Mouse (Mus musculus) hindbrain, postnatal 0 days (tissue): ENCODE measurements around the gene Ylpm1. TPM values are rescaled to one million over a fixed set of nuclear protein-coding genes. Genes with fewer than 3 reads are reported as not detected.

Source experiments
- ATAC-seq: fragments of 200-750 bp; cut with Nextera tagmentation; 2 replicates; pipeline ENCODE4 v1.8.0; 2017; ENCODE audit warnings: mild to moderate bottlenecking, moderate TSS enrichment, moderate library complexity
- DNase-seq: peaks from one replicate; pipeline ENCODE4 v3.0.0-alpha.2; 2015; ENCODE audit warnings: low spot score
- H3K27ac ChIP-seq: fragments of 300-500 bp; sonication (generic); 2 replicates; pipeline ENCODE4 v1.5.1; 2014; ENCODE audit warnings: mild to moderate bottlenecking
- H3K27me3 ChIP-seq: fragments of 300-500 bp; sonication (generic); 2 replicates; pipeline ENCODE4 v1.6.1; 2014; ENCODE audit warnings: low read length, mixed read lengths; ENCODE audit not compliant: insufficient read depth
- H3K36me3 ChIP-seq: fragments of 300-500 bp; sonication (generic); 2 replicates; pipeline ENCODE4 v1.6.1; 2014; ENCODE audit warnings: low read length, mixed read lengths; ENCODE audit not compliant: insufficient read depth
- H3K4me1 ChIP-seq: fragments of 300-500 bp; sonication (generic); 2 replicates; pipeline ENCODE4 v1.6.1; 2014; ENCODE audit warnings: antibody characterized with exemption, low read length, mixed read lengths; ENCODE audit not compliant: insufficient read depth
- H3K4me2 ChIP-seq: fragments of 300-500 bp; sonication (generic); 2 replicates; pipeline ENCODE4 v1.6.1; 2014; ENCODE audit warnings: low read depth, mild to moderate bottlenecking, low read length, moderate library complexity, mixed read lengths
- H3K4me3 ChIP-seq: fragments of 300-500 bp; sonication (generic); 2 replicates; pipeline ENCODE4 v1.5.1; 2014; ENCODE audit warnings: low read length
- H3K9ac ChIP-seq: fragments of 300-500 bp; sonication (generic); replicated peaks from 2 replicates; pipeline ENCODE4 v1.6.1; 2014; ENCODE audit warnings: mild to moderate bottlenecking, low read length, moderate library complexity, mixed read lengths
- H3K9me3 ChIP-seq: fragments of 300-500 bp; sonication (generic); 2 replicates; pipeline ENCODE4 v1.6.1; 2016; ENCODE audit warnings: low read length, mixed read lengths
- CTCF ChIP-seq: IDR thresholded peaks from 2 replicates; pipeline ENCODE4 v1.5.1; 2016; ENCODE audit warnings: antibody characterized with exemption, control low read depth, low read depth
- WGBS: fragments of 180-500 bp; shearing (Covaris S2); extraction: QIAGEN DNeasy Blood & Tissue Kit; methylation state at CpG from one replicate; pipeline ENCODE4 v1.1.7; 2014; 5-methylcytosine and 5-hydroxymethylcytosine counted together
- polyA plus RNA-seq: library from polyadenylated mRNA; unstranded; fragments of >200 nt; fragmentation: Nextera tagmentation; extraction: Ambion mirVana; gene quantifications from 2 replicates; pipeline ENCODE4 v1.2.1, GENCODE M21; 2015
- total RNA-seq: library from RNA; depleted of rRNA; stranded (reverse); fragments of >200 nt; gene quantifications from 2 replicates; pipeline ENCODE4 v1.2.3, GENCODE M21; 2014

Ylpm1 gene
- total and polyA plus RNA-seq, 2 experiments from 2014 or later = 23.5 to 35.8 TPM

DNA sequence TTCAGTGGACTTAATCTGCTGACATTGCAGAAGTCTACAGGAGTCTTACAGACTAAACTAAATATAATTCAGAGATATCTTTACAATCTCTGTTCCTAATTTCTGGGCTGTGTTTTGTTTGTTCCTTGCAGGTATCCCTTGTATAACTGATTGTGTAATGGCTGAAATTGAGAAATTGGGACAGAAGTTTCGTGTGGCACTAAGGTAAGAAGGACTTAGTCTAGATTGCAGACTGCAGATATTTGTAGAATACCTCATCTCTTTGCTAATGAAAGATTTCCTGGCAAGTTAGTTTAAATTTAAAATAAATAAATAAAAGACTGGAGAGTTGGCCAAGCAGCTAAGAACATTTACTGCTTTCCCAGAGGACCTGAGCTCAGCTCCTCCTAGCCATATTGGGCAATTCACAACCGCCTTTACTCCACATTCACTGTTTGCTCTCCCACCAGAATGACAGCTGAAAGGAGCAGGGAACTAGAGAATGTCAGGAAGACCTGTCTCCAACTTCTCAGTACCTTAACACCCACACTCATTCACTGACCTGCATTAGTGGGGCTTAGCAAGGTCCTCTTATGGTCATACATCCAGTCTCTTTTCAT lies 16.8 kb upstream of the Ylpm1 start:
- Histone ChIP-seq H3K4me3 (no peak overlapping the region), H3K4me1 (no peaks in the 10 kb centered on the region), H3K4me2 (no peak overlapping the region), H3K9ac (no peak overlapping the region), H3K36me3 (peaks cover 52% of the 10 kb centered on the region), H3K9me3 (no peaks in the 10 kb centered on the region), H3K27me3 (no peaks in the 10 kb centered on the region), H3K27ac (no peak overlapping the region)
- ATAC-seq = no peak
- TF ChIP-seq CTCF = no peak
- no peak for DNase-seq
- WGBS = 91% methylated on average over 2 of the region's 2 CpGs

DNA sequence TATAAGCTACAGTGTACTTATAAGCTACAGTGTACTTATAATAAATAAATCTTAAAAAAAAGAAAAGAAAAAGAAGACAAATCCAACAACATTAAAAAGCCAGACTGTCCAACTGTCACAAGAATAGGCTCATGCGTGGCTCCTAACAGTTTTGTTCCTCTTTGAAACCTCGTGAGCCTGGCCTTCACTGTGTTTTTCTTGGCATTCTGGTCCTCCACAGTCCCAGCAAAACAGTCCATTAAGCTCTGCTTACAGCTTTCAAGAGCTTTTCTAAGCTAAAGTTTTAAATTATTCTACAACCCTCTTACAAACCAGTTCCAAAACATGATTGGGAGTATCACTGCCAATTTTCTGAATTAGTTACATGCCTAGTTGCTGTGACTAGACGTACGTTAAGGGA lies 6.7 kb upstream of the Ylpm1 start:
- no peaks in the 10 kb centered on the region for H3K9me3 ChIP-seq
- no peak overlapping the region for H3K9ac ChIP-seq
- no peak overlapping the region for H3K4me2 ChIP-seq
- H3K27ac ChIP-seq = no peak overlapping the region
- no peak for TF ChIP-seq CTCF
- no peak for ATAC-seq
- WGBS = 68% methylated on average over 4 of the region's 4 CpGs
- no peak overlapping the region for H3K4me3 ChIP-seq
- H3K27me3 ChIP-seq = no peaks in the 10 kb centered on the region
- H3K36me3 ChIP-seq = peaks cover 2% of the 10 kb centered on the region; the same call in 1 of the 2 replicates
- no peak for DNase-seq
- no peaks in the 10 kb centered on the region for H3K4me1 ChIP-seq

DNA sequence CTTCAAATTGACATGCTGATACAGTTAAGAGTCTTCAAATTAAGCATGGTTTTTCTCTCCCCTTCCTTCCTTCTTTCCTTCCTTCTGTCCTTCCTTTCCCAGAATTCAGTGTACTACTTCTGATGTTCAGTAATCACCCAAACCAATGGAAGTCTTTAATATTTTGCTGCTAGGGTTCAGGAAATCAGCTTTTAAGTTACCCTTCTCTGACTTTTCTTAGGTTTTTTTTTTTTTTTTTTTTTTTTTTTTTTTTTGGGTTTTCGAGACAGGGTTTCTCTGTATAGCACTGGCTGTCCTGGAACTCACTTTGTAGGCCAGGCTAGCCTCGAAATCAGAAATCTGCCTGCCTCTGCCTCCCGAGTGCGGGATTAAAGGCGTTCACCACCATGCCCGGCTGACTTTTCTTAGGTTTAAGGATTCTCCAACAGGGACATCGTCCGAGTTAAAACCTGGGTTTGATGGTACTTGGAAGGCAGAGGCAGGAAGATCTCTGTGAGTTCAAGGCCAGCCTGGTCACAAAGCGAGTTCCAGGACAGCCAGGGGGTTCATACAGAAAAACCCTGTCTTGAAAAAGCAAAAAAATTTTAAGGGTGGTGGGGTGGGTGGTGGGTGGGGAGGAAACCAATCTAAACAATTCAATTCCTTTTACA lies 884 bp upstream of the Ylpm1 start:
- WGBS = 93% methylated on average over 9 of the region's 9 CpGs
- Histone ChIP-seq H3K4me1 (peaks cover 17% of the 10 kb centered on the region), H3K27me3 (no peaks in the 10 kb centered on the region), H3K9ac (0 out of 2 replicates have a peak overlapping the region, but pooled peaks have one; percentile 30), H3K27ac (no peak overlapping the region), H3K4me3 (peak overlapping the region; percentile 95), H3K9me3 (no peaks in the 10 kb centered on the region), H3K4me2 (peak overlapping the region; percentile 87), H3K36me3 (0 out of 2 replicates have a peak, but pooled peaks cover 4% of the 10 kb centered on the region)
- ATAC-seq (no peak), DNase-seq (no peak)
- no peak for TF ChIP-seq CTCF

DNA sequence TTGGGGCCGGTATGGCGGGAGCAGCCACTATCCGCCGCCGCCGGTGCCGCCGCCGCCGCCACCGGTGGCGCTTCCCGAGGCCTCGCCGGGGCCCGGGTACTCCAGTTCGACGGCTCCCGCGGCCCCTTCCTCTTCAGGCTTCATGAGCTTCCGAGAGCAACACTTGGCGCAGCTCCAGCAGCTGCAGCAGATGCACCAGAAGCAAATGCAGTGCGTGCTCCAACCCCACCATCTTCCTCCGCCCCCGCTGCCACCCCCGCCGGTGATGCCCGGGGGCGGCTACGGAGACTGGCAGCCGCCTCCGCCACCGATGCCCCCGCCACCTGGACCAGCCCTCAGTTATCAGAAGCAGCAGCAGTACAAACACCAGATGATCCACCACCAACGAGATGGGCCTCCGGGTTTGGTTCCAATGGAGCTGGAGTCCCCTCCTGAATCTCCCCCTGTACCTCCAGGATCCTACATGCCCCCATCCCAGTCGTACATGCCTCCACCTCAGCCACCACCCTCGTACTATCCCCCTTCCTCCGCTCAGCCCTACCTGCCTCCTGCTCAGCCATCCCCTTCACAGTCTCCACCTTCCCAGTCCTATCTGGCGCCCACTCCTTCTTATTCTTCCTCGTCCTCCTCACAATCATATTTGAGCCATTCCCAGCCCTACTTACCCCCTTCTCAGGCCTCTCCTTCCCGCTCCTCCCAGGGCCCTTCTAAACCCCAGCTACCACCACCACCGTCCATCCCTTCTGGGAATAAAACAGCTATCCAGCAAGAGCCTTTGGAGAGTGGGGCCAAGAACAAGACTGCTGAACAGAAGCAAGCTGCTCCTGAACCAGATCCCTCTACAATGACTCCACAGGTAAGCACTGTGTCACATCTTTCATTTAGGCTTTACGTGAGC lies 629 bp downstream of the Ylpm1 start:
- Histone ChIP-seq H3K9ac (peak overlapping the region; percentile 99), H3K9me3 (no peaks in the 10 kb centered on the region), H3K4me1 (peaks cover 17% of the 10 kb centered on the region), H3K4me3 (peak overlapping the region; percentile 95), H3K27me3 (no peaks in the 10 kb centered on the region), H3K4me2 (peak overlapping the region; percentile 87), H3K36me3 (0 out of 2 replicates have a peak, but pooled peaks cover 4% of the 10 kb centered on the region), H3K27ac (peak overlapping the region; percentile 93)
- ATAC-seq (peak; percentile 60), DNase-seq (peak; percentile 78)
- under 1% methylated on average over 44 of the region's 44 CpGs for WGBS
- no peak for TF ChIP-seq CTCF

DNA sequence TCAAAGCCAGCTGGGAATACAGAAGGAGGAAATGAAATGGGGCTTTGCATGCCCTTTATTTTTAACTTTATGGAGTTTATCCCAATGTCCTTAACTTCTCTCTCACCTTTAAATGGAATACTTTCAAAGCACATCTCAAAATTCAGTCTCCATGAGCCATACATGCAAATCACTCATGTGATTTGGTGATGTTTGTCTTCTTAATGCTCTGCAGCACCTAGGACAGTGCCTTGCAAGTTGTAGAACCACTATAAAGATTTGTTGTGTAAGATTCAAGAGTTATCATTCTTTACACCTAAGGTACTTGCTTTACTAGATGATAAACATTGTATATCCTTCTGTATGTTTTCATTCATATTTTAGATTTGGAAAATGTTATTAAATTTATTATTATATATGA lies 2.9 kb downstream of the Ylpm1 start:
- no peak overlapping the region for H3K27ac ChIP-seq
- ATAC-seq = no peak
- H3K9me3 ChIP-seq = no peaks in the 10 kb centered on the region
- peaks cover 17% of the 10 kb centered on the region for H3K4me1 ChIP-seq
- H3K36me3 ChIP-seq = 0 out of 2 replicates have a peak, but pooled peaks cover 4% of the 10 kb centered on the region
- peak overlapping the region; percentile 87 for H3K4me2 ChIP-seq
- DNase-seq = no peak
- 0 out of 2 replicates have a peak overlapping the region, but pooled peaks have one; percentile 17 for H3K9ac ChIP-seq
- H3K4me3 ChIP-seq = peak overlapping the region; percentile 95
- no peaks in the 10 kb centered on the region for H3K27me3 ChIP-seq
- no peak for TF ChIP-seq CTCF

DNA sequence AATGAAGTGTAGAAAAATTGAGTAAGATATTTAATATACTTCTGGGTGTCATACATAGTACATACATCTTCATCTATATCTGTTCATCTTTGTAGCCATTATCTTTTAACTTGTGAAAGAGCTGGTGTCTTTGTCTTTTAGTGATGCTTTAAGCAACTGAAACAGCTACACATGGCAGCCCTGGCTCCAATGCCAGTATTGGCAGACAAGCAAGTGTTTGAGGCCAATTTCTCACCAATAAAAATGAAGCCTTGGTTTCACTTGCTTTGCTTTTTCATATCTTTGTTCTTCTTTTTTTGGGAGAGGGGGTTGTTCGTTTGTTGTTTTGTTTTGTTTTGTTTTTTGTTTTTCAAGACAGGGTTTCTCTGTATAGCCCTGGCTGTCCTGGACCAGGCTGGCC lies 10.1 kb downstream of the Ylpm1 start:
- Histone ChIP-seq H3K4me1 (no peaks in the 10 kb centered on the region), H3K27ac (no peak overlapping the region), H3K4me2 (no peak overlapping the region), H3K36me3 (no peaks in the 10 kb centered on the region), H3K4me3 (no peak overlapping the region), H3K9me3 (no peaks in the 10 kb centered on the region), H3K27me3 (no peaks in the 10 kb centered on the region), H3K9ac (no peak overlapping the region)
- DNase-seq (no peak), ATAC-seq (no peak)
- 67% methylated on average over 1 of the region's 1 CpGs for WGBS
- TF ChIP-seq CTCF = no peak
